Mouse (Mus musculus): ENCODE measurements around the gene Rbm20.

Rbm20 gene

DNA sequence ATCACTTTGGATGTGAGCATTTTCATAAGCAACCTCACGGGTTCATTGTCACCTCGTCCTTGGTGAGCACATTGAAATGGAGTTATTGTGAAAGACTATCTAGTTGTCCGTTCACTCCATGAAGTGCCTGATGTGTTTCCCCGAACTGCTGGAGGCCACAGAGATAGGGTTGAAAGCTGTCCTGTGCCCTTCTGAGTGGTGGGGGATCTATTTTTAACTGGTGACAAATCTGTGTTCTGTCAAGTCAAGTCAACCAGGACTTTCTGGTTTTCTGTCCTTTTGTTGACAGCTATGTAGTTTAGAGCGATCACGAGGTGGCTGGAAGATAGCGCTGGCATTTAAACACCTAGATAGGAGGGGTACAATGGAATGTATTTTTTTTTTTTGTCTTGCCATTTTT is 39.4 kb downstream of the Rbm20 start:
- no peak for DNase-seq (ENCODE audit: extremely low spot score)

DNA sequence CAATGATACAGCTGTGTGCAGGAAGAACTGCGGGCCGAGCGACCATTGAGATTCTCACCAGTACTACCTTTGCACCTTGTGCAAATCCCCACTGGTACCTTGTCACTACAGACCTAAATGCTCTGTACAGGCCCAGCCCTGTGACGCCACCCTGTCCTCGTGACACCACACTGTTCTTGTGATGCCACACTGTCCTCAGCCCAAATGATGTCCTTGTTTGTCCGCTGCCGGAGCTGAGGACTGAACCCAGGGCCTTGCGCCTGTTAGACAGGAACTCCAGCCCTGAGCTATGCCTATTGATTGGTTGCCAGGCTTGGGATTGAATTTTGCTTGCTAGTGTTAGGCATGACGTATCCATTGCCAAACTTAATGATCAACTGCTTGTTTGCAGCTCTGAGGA is 40.3 kb downstream of the Rbm20 start:
- DNase-seq (ENCODE audit: extremely low spot score) = no peak

DNA sequence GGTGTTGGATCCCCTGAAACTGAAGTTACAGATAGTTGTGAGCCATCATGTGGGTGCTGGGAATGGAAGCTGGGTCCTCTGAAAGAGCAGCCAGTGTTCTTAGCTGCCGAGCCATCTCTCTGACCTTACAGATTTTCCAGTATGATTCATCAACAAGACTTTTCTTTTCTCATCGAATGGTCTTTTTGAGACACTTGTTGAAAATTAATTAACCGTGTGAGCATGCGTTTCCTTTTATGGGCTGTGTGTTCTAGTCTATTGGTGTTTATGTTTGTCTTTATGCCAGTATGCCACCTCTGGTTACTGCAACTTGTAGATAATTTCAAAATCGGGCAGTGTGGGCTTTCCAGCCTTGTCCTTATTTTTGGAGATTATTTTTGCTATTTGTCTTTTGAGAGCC is 45.1 kb downstream of the Rbm20 start:
- DNase-seq (ENCODE audit: extremely low spot score) = no peak

DNA sequence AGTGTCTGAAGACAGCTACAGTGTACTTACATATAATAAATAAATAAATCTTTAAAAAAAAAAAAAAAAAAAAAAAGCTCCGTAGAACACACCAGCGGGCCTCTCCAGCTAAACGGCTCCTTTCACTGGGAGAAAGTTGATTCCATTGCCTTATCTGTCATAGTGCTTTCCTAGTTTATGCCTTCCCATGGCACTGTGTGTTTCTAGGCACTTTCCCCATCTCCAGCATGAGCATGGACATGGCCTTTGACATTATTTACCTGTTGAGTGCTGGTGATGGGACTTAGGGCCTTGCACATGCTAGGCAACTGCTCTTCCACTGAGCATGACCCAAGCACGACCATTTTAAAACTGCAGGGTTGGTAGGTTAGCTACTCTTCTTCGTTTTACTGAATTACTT is 46.9 kb downstream of the Rbm20 start:
- no peak for DNase-seq (ENCODE audit: extremely low spot score)

DNA sequence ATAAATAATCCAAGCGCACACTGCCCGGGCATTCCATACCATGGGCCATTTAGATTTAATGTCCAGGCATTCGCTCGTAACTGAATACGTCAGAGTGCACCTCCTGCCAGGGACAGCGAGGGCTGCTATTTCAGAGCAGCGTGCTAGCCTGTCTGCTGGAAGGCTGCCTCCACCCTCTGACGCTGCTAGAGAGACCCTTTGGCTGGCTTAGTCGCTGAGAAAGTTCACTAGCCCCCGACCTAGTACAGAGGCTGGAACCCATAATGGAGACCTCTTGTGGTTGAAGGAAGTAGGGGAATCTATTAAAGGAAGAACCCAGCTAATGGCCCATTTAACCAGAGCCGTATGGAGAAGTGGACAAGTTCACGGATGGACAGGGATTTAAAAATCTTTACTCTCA is 49.2 kb downstream of the Rbm20 start:
- no peak for DNase-seq (ENCODE audit: extremely low spot score)

DNA sequence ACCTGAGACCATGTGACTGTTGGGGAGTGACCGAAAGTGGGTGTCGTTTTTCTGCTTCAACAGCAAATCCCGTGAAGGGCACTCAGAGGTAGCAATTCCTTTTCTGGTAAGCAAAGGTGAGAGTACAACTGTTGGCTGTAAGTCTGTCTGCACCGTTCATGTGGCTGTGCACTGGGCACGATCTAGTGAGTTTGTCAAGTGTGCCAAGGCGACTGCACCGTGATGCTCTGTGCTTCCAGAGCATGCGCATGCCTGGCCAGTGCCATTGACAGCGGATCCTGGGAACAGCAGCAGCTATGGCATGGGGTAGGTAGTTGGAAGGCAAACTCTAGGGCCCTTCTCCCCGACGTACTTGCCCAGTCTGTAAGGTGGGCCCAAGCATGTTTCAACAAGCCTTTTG is 49.6 kb downstream of the Rbm20 start:
- no peak for DNase-seq (ENCODE audit: extremely low spot score)

DNA sequence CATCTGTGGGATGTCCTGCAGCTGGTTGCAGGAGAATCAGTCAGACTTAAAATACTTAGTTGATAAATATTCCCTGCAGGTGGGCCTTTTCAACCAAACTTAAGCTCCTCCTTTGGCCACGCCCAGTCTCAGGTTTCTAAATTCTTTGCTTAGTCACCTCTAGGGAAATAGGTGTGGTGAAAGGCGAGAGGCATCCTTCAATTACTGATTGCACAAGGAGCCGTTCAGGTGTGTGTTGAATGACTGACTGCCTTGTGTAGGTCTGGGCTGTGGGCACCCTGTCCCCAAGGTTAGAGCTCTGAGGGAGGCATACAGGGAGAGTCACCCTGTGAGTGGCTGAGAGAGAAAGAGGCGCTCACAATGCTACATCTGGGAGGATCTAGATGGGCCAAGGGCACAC is 50.2 kb downstream of the Rbm20 start:
- no peak for DNase-seq (ENCODE audit: extremely low spot score)

DNA sequence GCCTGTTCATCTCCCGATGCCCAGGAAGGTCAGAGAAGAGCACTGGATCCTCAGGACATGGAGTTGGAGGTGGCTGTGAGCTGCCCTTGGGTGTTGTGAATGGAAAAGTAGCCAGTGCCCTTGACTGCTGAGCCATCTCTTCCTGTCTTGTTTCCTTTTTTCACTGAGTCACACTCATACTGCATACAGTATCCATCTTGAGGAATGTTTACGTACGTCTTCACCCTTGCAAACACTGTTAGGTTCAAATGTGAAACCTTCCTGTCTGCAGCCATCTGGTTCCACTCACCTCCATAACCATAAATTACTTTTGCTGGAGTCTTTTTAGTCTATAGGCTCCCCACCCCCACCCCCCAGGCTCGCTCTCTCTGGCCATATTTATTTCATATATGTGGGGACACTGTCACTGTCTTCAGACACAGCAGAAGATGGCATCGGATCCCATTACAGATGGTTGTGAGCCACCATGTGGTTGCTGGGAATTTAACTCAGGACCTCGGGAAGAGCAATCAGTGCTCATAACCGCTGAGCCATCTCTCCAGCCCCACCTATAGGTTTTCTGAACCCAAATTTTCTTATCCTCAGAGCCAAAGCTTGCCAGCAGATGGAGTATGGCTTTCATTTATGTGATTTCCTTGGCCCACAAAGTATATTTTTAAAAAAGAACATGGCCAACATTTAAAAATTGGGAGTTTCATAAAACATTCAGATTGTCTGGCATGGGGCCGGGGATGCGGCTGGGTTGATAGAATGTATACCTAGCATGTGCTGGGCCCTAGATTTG is 51.0 kb downstream of the Rbm20 start:
- no peak for DNase-seq (ENCODE audit: extremely low spot score)

DNA sequence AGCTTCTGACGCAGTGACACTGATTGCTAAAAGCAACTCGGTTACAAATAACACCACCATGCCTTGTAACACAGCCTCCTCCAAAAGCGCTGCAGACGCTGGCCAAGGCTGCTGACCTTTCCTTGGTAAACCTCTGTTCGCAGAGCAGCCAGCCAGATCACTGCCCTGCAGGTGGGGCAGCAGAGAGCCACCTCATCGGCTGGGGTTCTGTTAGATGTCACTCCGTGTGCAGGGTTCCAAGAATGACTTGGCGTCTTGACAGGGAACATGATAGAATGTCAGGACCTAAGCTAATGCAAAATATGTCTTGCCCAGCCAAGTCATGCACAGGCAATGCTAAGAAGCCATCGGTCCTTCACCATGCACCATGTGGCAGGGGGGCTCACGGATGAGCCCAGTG is 52.8 kb downstream of the Rbm20 start:
- DNase-seq (ENCODE audit: extremely low spot score) = no peak

DNA sequence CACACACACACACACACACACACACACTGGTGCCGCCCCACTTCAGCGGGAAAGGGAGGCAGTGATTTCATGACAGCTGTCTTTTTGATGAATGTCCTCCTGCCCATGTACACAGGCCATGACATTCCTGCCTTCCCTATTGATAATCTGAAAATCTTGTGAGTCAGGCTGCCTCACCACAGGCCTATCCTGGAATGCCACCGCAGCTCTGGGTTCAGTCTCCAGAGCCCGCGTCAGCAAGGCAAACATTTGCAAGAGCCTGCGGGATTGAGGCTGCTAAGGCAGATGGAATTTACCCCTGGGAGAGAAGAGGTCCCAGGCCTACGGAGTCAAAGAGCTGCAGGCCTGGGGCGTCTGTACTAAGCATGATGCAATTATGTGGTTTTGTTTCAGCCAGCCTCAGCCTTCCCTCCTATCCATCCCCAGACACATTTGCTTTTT is 54.7 kb downstream of the Rbm20 start:
- no peak for DNase-seq (ENCODE audit: extremely low spot score)

DNA sequence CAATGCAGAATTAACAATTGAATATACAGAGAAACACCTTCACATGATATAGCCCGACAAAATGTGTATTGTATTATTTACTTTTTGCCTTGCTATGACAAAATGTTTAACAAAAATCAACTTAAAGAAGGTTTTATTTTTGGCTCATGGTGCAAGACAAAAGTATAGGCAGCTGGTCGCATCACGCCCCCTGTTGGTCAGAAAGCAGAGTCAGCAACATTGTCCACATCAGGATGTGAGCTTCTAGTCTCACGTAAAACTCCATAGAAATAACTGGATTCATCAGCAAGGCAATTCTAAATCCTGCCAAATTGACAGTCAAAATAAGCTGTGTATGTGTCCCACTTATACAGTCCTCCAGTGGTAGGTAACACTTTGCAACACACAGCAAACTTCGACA is 57.7 kb downstream of the Rbm20 start:
- no peak for DNase-seq (ENCODE audit: extremely low spot score)

DNA sequence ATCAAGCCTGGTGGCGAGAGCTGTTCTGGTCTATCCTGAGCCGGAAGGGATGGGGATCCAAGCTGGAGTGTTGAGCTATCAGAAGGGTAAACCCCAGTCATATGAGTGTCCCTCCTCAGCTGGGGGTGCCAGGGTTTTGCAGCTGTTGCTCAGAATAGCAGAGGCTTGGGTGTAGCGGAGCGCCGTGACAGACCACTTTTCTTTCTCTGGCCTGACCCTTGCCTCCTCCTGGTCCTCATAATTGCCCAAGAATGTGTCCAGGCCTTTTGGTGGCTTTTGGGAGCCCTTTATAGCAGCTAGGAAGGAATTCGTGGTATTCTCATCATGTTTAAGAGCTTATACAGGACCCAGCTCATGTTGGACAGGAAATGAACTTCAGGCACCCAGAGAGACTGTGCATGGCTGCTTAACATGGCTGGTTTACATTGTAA is 61.6 kb downstream of the Rbm20 start:
- DNase-seq (ENCODE audit: extremely low spot score) = no peak

DNA sequence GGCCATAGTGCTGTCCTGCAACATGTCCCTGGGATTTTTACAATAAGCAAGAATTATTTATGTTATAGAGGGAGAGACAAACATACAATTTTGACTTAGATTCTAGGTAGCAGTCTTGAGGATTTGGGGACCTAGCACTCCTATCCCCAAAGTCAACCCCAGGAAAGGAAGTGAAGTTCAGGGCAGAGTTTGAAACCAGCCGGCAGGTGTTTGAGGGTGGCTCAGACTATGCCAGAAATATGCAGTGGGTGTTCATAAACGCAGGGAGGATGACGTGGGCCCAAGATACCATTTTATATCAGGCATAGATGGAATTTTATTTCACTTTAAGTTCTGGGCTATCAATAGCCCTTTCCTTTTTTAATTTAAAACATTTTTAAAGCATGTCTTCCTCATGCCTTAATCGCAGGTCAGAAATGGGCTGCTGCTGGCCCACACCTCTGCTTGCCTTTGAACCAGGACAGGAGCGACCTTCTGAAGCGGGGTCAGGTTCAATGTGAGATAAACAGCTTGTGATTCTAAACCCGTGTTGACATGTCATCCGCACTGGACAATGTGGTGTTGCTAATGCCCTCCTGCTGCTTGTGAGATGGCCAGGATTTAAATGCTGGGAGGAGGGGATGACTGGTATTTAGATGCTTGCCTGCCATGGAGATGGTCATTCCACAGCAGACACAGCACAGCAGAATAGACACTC is 62.6 kb downstream of the Rbm20 start:
- DNase-seq (ENCODE audit: extremely low spot score) = no peak

DNA sequence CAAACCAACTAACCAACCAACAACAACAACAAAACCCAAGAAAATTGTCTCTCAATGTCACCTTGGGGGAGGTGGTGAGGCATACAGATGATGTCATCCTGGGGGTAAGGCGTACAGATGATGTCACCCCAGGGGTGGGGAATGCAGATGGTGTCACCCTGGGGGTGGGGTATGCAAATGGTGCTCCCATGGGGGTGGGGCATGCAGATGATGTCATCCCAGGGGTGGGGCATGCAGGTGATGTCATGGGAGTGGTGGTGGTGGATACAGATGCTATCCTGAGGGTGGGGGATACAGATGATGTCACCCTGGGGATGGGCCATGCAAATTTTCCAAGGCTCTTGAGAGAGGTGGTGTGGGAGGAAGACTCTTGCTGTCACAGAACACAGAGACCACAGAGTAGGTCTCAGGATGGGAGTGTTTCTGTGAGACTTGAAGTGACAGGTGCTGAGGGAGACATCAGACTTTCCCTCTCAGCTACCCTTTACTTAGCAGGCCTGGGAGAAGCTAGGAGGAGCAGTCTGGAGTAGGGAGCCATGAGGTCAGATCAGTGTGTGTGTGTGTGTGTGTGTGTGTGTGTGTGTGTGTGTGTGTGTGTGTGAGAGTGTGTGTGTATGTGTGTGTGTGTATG is 63.8 kb downstream of the Rbm20 start:
- DNase-seq (ENCODE audit: extremely low spot score) = no peak

DNA sequence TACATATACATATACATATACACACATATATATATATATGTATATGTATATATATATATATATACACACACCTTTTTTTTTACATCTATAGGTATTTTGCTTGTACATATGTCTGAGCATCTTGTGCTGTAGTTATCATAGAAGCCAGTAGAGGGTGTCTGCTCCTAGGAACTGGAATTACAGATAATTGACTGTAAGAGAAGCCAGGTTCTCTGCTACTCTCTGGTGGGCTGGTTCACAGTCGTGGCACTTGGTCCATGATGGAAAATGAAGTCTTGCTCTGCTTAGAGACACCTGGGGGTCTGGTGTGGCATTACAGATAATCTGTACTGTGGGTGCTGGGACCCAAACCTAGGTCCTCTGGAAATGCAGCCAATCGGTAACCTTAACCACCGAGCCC is 64.8 kb downstream of the Rbm20 start:
- no peak for DNase-seq (ENCODE audit: extremely low spot score)

DNA sequence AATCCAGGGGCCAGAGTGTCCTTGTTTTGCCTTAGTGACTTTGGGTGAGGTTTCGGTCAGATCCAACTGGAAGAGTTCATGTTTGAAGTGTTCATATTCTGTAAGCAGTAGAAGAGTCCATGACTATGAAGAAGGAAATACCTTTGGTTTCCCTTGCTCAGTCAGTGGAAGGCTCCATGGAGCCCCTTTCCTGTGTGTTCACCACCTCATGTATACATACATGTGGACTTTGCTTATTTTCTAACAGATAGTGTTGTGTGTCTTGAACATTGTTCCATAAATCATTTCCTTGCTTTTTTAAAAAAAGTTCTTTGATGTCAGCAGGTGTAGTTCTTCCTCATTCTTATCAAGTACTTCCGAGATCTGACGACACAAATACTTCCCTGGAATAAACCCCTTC is 68.2 kb downstream of the Rbm20 start:
- DNase-seq (ENCODE audit: extremely low spot score) = no peak

DNA sequence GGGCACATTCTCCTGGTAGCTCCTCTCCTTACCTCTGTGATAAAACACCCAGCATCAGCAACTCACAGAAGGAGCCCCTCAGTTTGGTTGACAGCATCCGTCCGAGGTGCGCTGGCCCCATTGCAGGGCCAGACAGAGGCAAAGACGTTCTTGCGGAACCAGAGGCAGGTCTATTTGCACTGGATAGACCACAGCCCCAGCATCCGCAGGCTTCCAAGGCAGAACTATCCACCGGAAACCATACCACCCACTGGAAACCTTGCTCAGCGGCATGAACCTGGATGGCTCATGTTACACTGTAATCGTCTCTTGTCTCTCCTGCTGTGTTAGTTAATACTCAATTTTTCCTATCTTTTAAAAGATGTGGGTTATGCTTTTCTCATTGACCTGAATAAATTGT is 69.0 kb downstream of the Rbm20 start:
- DNase-seq (ENCODE audit: extremely low spot score) = no peak

DNA sequence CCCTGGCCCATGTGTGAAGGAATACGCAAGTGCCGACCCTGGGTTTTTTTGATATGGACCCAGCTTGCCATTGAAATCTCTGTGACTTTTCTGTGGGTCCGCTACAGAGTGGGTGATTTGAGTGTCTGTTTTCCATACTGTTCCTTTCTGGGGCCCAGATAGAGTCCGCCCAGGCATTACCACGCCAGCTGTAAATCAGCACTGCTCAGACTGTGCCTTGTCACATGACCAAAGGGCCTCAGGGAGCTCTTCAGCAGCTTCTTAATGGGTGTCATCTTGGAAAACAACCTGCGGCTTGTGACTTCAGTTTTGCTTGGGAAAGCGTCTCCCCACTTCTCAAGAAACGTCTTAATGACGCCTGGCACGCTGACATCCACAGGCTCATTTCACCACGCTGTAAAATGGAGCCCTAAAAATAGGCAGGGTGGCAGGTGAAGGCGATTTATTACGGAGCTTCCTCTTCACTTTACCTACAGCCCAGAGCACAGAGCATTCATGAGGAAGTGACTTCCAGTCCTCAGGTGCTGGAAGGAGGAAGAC is 71.2 kb downstream of the Rbm20 start:
- DNase-seq (ENCODE audit: extremely low spot score) = no peak

DNA sequence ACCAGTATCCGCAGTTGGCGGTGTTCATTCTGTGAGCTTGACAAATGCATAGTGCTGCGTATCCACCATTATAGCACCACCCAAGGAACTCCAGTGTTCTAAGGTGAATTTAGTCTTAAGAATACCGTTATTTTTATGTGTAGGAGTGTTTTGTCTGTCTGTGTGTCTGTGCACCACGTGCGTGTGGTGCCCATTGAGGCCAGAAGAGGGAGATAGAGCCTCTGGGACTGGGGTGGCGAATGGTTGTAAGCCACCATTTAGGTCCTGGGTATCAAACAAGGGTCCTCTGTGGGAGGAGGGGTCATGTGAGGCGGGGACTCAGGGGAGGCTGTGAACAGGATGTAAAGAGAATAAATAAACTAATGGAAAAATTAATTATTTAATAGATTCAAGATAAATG is 72.2 kb downstream of the Rbm20 start:
- no peak for DNase-seq (ENCODE audit: extremely low spot score)

DNA sequence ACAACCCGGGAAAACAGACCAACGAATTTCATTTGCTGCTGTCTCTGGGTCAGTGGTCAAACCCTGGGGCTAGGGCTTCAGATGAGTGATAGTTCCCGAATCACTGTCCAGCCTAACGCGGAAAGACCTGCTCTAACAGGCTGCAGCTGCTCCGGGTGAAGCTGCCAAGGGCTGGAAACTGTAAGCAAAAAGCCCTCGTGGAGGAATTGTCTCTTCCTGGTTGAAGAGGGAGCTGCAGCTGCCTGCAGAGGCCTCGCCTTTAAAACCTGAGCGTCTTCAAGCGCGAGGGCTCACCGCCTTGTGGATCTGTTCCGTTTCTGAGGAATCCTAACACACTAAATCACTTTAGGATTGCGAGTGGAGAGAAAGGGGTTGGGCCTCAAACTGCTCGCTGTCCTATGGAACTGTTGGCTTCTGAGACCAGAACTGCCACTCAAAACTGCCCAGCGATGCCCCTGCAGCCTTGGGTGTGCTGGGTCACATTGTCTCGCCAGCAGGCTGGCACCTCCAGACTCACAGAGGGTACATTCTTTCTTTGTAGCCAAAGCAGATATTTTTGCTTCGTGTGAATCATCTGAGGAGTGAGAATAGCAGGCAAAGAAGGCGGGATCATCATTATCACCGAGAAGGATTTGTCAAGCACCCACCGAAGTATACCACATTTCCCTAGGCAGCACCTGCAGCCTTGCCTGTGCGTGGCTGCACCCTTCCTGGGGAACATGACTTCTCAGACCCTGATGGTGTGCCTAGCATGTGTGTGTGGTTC is 74.5 kb downstream of the Rbm20 start:
- no peak for DNase-seq (ENCODE audit: extremely low spot score)

DNA sequence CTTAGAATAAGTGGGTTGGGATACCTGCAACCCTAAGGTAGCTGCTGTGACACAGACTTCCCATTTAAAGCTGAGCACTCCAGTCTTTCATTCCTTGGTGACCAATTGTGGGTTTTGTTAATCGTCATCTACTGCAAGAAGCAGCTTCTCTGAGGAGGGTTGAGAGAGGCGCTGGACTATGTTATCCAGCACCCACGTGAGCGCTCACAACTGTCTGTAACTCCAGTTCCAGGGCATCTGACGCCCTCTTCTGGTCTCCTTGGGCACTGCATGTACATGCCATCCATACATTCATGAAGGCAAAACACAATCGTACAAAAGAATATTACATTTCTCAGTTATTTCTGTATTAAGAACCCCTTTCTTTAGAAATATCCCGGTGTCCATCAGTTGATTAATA is 75.9 kb downstream of the Rbm20 start:
- no peak for DNase-seq (ENCODE audit: extremely low spot score)

DNA sequence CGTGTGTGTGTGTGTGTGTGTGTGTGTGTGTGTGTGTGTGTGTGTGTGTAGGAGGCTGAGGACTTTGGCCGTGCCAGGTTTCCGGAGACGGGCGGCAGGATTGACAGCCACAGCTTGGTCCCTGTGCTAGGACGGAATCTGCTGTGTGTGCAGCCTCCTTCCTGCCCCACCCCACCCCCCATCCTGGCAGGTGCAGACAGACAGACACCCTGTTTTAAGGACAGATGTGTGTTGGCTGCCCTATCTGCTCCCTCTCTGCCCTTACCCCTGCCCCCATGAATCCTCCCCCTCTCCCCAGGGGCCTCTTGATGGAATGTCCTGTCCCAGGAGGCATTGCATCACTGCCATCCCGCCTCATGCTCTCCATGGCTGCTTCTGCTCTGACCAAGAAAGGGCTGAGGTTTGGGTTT is 77.3 kb downstream of the Rbm20 start:
- DNase-seq (ENCODE audit: extremely low spot score) = no peak

Measured in embryo, embryonic 9.5 days (tissue).